Mouse (Mus musculus): ENCODE results near the gene Sgpp1.

DNA sequence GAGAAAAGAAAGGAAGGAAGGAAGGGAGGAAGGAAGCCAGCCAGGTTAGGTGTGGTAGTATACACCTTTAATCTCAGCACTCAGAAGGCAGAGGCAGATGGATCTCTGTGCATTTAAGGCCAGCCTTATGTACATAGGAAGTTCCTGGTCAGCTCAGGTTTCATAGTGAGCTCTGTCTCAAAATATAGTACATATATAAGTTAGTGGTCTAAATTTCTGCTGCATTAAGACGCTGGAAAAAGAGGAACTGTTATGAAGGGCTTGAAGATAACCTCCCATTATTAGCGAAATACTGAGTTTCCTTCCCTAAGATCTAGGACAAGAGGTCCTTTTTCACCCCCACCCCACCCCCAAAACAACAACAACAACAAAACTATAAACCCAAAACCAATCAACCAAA lies 20.9 kb upstream of the Sgpp1 start:
- no peak for TF ChIP-seq GATA1 (IDR thresholded peaks at IDR 0.05; ENCODE audit: borderline replicate concordance, low read length)
- no peak for TF ChIP-seq FLI1 (IDR thresholded peaks at IDR 0.05; ENCODE audit: low read length)

All from megakaryocyte, embryonic 14.5 days (primary cell).